Mouse (Mus musculus) left cerebral cortex, adult 2 months (tissue): ENCODE results near the gene Klrb1f. TPM values are rescaled to one million over a fixed set of nuclear protein-coding genes. Genes with fewer than 3 reads are reported as not detected.

Experiments used
- DNase-seq, 2 experiments: peaks; one replicate each; pipeline ENCODE4 v3.0.0; 2021 to 2022; ENCODE audit warnings: low spot score in 2 of 2, mixed read lengths in 1 of 2; ENCODE audit errors: extremely low spot score in 1 of 2
- H3K27ac ChIP-seq: fragments of 200-600 bp; 2 replicates; pipeline ENCODE4 v1.8.1; 2022
- H3K4me3 ChIP-seq: fragments of 200-600 bp; 2 replicates; pipeline ENCODE4 v1.8.1; 2022
- CTCF ChIP-seq: fragments of 200-600 bp; IDR thresholded peaks from 2 replicates; pipeline ENCODE4 v1.8.1; 2022; ENCODE audit warnings: antibody characterized with exemption, mild to moderate bottlenecking, moderate library complexity
- intact Hi-C: fragments of 180-260 bp; cut with DNase I; formaldehyde crosslinking; loops from one replicate; pipeline ENCODE4 v1.15.1; 2025
- total RNA-seq, 2 experiments: library from RNA; stranded (reverse); gene quantifications; 2 replicates each; pipeline ENCODE4 v1.2.3; 2021

Klrb1f gene
- total RNA-seq, 2 experiments from 2014 or later = not detected

GRCm38 (mm10) chr6:129101604-129102003 lies 55.9 kb downstream of the Klrb1f start:
- no peak for DNase-seq

GRCm38 (mm10) chr6:129102858-129103555 lies 57.3 kb downstream of the Klrb1f start:
- no peak overlapping the region for H3K4me3 ChIP-seq
- intact Hi-C loops = no loop called here
- TF ChIP-seq CTCF = no peak
- H3K27ac ChIP-seq = no peak overlapping the region
- no peak for DNase-seq

More at GRCm38 (mm10) chr6:129101604-129102003, 55.9 kb downstream of the Klrb1f start:
- intact Hi-C loops = no loop called here
- Histone ChIP-seq H3K27ac (no peak overlapping the region), H3K4me3 (no peak overlapping the region)
- TF ChIP-seq CTCF = no peak

Other genes starting within 250 kb of the Klrb1f start
- not detected for gene Gm44511, start 219.6 kb upstream of the Klrb1f start, total RNA-seq
- not detected for gene Klrb1b, start 219.6 kb upstream of the Klrb1f start, total RNA-seq
- gene Clec2i, start 158.3 kb upstream of the Klrb1f start, total RNA-seq = not detected
- 1 to 10 TPM in 1 of 2 experiments, under 1 TPM in 1; 0.94 to 1.5 TPM for gene BC035044, start 154.8 kb upstream of the Klrb1f start, total RNA-seq
- gene Clec2g, start 111.5 kb upstream of the Klrb1f start, total RNA-seq = under 1 TPM in 1 of 2 experiments, not detected in 1; 0.52 TPM
- gene Clec2e, start 55.0 kb downstream of the Klrb1f start, total RNA-seq = not detected
- gene Clec2d, start 134.7 kb downstream of the Klrb1f start, total RNA-seq = 1 to 10 TPM; 4.7 to 8.4 TPM
- not detected for gene Cd69, start 229.5 kb downstream of the Klrb1f start, total RNA-seq